Mouse (Mus musculus) embryonic stem cell, embryonic (primary cell): ENCODE data around the gene Arf3.

Source experiments
- CTCF ChIA-PET, 4 experiments: fragments of 300-600 bp in 2 of 4; fragments of 350-600 bp in 2 of 4; sonication (Branson Sonifier 250); formaldehyde crosslinking; loops; one replicate each; lab custom pipeline; 2022; ENCODE audit warnings: inconsistent platforms in 2 of 4; lab: Charles Lee
- POLR2A ChIA-PET, 4 experiments: fragments of 300-600 bp in 2 of 4; fragments of 350-600 bp in 2 of 4; sonication (Branson Sonifier 250); formaldehyde crosslinking; loops; one replicate each; lab custom pipeline; 2022; ENCODE audit warnings: antibody characterized with exemption in 4 of 4, inconsistent platforms in 1 of 4; lab: Charles Lee

Gene Arf3

DNA sequence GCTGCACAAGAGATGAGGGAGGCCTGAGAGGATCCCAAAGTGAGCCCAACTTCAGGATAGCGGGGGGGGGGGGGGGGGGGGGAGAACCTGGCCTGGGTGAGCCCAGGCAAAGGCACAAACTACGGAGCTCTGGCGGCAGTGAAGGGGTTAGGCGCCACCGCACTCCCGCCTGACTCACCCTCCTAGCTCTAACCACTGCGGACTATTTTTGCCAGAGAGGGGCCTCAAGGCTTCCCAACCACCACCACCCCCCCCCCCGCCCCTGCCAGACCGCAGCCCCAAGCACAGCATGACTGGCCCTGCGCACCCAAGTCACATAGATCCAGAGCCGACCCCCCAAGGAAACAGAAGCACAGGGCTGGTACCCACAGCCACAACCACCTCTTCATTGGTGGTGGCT lies 15.8 kb upstream of the Arf3 start:
- ChIA-PET CTCF (interaction anchor here in 3 of 4 experiments (0.6 to 4.1 kb wide), 9 partner anchors 10 to 88 kb away, joined by 3 to 26 read pairs (median 5); partner anchors contain the start of gene Wnt1 (in 1 of the 3)), POLR2A (interaction anchor here (0.6 to 5.1 kb wide), 13 partner anchors 13 to 239 kb away, joined by 3 to 36 read pairs (median 3); partner anchors contain the start of genes Arf3 (in 2 of the 4) and Wnt1 (in 1 of the 4))

DNA sequence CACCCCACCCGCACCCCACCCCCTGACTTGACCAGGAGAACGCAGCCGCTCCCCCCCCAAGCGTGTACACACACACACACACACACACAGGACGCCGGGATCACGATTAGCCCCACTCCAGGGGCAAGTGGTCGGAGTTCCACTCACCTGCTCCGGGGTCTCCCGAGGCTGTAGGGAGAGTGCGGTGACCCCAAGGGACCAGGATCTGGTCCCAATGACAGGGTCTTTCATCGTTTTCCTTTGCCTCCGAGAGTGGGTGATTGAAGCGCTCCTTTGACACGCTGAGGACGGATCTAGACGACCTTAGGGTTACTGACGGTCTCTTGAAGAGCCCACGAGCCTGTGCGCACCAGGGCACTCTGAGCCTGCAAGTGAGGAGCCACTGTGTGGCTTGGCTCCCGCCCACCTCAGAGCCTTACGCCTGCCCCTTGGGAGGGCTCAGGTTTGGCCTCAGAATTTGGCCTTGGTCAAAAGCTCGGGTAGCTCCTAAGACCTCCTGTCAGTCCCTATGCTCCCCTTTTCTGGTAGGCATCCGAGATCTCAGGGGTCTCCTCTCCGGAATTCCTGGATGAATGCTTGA lies 15.3 kb upstream of the Arf3 start:
- CTCF ChIA-PET, result interaction anchor here in 3 of 4 experiments (0.6 to 4.1 kb wide), 8 partner anchors 12 to 79 kb away, joined by 3 to 26 read pairs (median 5); partner anchors contain the start of gene Wnt1 (in 1 of the 3)
- POLR2A ChIA-PET, result interaction anchor here (0.7 to 5.1 kb wide), 11 partner anchors 8 to 214 kb away, joined by 3 to 36 read pairs (median 3); partner anchors contain the start of genes Arf3 (in 2 of the 4) and Wnt1 (in 1 of the 4)

DNA sequence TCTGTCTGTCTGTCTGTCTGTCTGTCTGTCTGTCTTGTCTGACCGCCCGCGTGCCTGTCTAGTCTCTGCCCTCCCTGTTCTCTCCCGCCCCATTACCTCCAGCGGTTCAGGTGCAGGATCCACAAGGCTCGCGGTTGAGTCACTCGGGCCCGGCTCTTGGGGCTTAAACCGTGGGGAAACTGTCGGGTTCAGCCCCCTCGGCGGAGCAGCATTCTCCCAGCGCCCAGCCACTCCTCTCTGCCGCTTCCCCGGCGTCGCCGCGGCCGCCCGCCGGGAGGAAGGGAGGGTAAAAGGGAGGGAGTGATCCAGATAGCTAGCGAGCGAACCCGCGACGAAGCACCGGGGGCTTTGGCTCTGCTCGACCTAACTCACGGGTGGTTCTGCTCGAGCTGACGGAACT lies 14.7 kb upstream of the Arf3 start, which contains the start of gene Wnt10b:
Gene Wnt10b, minus strand, starts transcription at position 389 of the 400 bp plus-strand sequence.
- ChIA-PET CTCF (interaction anchor here in 2 of 4 experiments (0.9 to 4.1 kb wide), 4 partner anchors 13 to 22 kb away, joined by 3 to 21 read pairs (median 5); no protein-coding TSS in a partner anchor), POLR2A (interaction anchor here in 3 of 4 experiments (0.6 to 5.1 kb wide), 6 partner anchors 9 to 49 kb away, joined by 3 to 36 read pairs (median 4); partner anchors contain the start of gene Wnt1 (in 1 of the 3))

DNA sequence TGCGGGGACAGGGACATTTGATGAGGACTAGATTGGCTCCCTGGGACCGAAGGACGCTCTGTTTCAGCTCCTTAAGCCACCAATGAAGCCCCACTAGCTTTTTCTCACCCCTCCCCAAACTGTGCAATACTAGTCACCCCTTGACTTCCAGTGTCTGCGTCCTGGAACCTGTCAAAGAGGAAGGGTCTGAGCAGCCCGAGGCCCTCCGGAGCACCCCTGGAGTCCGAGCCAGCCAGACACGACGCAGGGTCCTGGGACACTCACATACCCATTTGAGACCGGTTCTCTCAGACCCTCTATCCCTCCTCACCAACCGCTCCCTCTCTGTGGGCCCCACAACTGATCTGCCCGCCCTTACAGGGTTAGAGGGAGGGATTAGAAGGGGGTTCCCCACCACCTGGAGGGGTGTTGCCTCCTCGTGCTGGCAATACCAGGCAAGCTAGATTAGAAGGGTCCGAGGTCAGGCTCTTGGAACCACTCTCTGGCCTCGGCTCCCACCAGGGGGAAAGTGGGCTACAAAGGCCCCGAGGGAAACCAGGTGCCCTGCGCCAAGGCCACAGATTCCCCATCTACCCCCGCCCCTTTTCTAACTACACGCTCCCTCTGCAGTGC lies 14.1 kb upstream of the Arf3 start:
- ChIA-PET CTCF (interaction anchor here (0.6 to 2.7 kb wide), 9 partner anchors 13 to 175 kb away, joined by 3 to 7 read pairs (median 5); partner anchors contain the start of gene Arf3 (in 1 of the 4)), POLR2A (interaction anchor here (0.6 to 6.2 kb wide), 8 partner anchors 10 to 54 kb away, joined by 3 to 46 read pairs (median 4); partner anchors contain the start of genes Arf3 (in 3 of the 4), Prkag1 (in 1 of the 4) and Wnt1 (in 1 of the 4))

DNA sequence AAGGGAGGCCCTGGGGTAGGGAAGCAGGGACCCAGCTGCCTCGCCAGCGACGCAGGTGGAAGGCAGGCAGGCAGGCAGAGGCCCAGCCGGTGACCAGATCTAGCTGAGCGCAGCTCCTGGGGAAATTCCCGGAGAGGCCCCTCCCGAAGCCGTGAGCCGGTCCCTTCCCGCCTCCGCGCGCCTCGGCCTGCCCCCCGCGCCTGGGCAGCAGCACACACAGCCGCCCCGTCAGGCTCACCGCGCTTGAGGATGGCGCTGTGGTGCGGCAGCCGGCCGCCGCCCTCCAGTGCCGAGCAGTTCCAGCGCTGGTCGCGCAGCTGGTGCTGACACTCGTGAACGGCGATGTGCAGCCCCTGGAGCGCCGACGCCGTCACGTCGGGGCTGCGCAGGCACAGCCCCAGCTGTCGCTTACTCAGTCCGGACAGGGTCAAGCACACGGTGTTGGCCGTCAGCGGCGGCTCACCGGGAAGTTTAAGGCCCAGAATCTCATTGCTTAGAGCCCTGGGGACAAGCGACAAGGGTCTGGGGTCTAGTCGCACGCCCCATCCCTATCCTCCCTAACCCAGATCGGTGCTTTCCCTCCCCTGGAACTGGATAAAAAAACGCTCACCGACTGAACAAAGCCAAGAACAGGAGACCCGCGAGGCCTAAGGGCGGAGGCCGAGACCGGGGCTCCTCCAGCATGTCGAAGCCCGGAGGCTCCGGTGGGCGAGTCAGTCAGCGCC lies 13.4 kb upstream of the Arf3 start:
- CTCF ChIA-PET, result interaction anchor here (0.6 to 1.3 kb wide), 9 partner anchors 9 to 175 kb away, joined by 3 to 7 read pairs (median 5); partner anchors contain the start of gene Arf3 (in 1 of the 4)
- POLR2A ChIA-PET, result interaction anchor here in 3 of 4 experiments (0.5 to 6.2 kb wide), 13 partner anchors 13 to 254 kb away, joined by 3 to 46 read pairs (median 4); partner anchors contain the start of genes Arf3 (in 3 of the 3), Prkag1 (in 1 of the 3), Rnd1 (in 1 of the 3) and Wnt1 (in 1 of the 3)

DNA sequence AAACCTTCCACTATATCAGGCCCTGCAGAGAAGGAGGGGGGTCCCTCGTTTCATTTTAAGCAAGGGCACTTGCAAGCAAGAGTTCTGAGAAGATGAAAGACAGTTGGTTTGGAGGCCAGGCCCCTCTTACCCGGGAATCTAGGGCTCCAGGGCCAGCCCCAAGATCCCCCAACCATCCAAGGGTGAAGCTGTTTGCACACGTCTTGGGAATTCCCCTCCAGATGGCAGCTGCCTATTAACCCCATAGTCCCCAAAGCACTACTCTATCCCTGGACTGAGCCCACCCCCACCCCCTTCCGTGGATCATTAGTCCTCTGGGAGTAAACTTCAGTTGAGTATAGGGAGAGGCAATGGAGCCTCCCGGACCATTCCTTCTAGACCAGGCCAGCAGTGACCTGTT lies 12.5 kb upstream of the Arf3 start:
- ChIA-PET POLR2A (interaction anchor here in 2 of 4 experiments (0.5 to 6.2 kb wide), 9 partner anchors 12 to 254 kb away, joined by 3 to 46 read pairs (median 4); partner anchors contain the start of genes Arf3 (in 2 of the 2), Rnd1 (in 1 of the 2) and Wnt1 (in 1 of the 2)), CTCF (interaction anchor here in 3 of 4 experiments (0.6 to 1.3 kb wide), 5 partner anchors 8 to 32 kb away, joined by 3 to 5 read pairs (median 3); no protein-coding TSS in a partner anchor)

DNA sequence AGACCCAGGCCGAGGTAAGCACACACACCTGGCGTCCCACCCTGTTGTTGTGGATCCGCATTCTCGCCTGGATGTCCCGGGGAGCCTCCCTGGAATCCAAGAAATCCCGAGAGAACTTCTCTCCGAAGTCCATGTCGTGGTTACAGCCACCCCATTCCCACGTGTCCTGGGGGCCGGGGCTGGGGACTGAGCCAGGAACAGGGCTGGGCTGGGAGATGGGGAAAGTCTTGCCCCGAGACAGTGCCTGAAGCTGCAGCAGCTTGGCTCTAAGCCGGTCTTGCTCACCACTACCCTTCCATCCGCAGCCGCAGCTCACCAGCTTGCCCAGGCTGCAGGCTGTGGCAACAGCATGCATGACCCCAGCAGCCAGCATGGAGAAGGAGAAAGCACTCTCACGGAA lies 11.1 kb upstream of the Arf3 start:
- POLR2A ChIA-PET, result interaction anchor here in 3 of 4 experiments (0.6 to 6.2 kb wide), 14 partner anchors 11 to 256 kb away, joined by 3 to 46 read pairs (median 4); partner anchors contain the start of genes Arf3 (in 3 of the 3), Rnd1 (in 1 of the 3), Tuba1c (in 1 of the 3) and Wnt1 (in 1 of the 3)

DNA sequence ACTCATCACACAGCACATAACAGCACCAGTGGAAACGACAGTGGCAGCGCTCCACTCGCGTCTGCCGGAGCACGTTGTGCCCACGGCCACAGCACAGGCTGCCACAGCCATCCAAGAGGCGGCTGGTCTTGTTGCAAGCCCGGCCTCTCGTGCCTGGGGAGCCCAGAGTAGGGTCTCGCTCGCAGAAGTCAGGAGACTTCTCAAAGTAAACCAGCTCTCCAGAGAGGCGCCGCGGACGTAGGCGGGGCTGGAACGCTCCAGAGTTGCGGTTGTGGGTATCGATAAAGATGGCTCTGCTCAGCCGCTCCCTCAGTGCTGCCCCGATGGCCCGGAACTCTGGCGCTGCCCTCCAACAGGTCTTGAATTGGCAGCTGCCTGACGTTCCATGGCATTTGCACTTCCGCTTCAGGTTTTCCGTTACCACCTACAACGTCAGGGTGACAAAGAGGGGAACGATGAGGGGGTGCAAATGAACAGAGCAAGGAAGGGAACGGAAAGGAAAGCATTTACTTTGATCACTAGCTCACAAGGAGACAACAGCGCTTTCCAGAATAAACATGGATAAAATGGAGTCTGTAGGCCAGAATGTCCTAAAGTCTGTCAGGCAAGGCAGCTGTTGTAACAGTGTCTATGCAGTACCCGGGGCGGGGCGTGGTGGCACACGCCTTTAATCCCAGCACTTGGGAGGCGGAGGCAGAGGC lies 9.6 kb upstream of the Arf3 start:
- ChIA-PET CTCF (interaction anchor here in 3 of 4 experiments (0.5 to 1.5 kb wide), 10 partner anchors 10 to 584 kb away, joined by 3 to 5 read pairs (median 3); partner anchors contain the start of genes Arf3 (in 1 of the 3) and Wnt1 (in 1 of the 3)), POLR2A (interaction anchor here in 3 of 4 experiments (0.6 to 6.2 kb wide), 26 partner anchors 8 to 257 kb away, joined by 3 to 46 read pairs (median 4); partner anchors contain the start of genes Arf3 (in 3 of the 3), Fkbp11 (in 1 of the 3), Kansl2 (in 1 of the 3) and Rnd1 (in 1 of the 3))

More for the DNA sequence above, 11.1 kb upstream of the Arf3 start:
- CTCF ChIA-PET, result interaction anchor here in 2 of 4 experiments (1.1 to 1.4 kb wide), 3 partner anchors 10 to 320 kb away, joined by 3 to 6 read pairs (median 4); no protein-coding TSS in a partner anchor

DNA sequence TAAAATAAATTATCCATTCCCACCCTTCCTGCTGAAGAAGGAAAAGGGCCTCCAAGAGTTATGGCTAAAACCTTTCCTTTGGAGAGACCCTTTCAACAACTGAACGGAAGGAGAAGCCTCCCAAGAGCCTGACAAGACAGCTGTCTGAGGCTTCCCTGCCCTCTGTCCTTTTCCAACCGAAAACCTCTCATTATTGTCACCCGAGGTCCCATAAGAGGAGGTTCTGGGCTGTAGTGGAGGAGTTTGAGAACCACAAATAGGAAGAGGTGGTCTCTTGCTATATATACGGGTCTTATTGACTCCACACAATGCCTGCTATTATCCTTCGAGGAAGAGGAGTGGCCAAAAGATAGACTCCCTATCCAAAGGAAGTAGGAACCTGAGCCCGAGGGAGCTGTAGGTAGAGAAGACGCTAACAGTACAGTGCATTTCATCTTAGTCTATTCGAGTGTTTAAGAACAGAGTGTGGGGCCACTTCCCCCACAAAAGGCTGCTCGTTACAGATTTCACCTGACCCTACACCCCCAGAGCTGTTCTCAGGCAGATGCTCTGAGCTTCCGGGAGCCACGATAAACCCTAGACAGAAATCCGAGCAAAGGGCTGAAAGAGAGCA lies 8.9 kb upstream of the Arf3 start:
- POLR2A ChIA-PET, result interaction anchor here in 3 of 4 experiments (0.6 to 6.2 kb wide), 22 partner anchors 8 to 258 kb away, joined by 3 to 46 read pairs (median 4); partner anchors contain the start of genes Arf3 (in 3 of the 3), Fkbp11 (in 1 of the 3), Kansl2 (in 1 of the 3) and Tuba1c (in 1 of the 3)

DNA sequence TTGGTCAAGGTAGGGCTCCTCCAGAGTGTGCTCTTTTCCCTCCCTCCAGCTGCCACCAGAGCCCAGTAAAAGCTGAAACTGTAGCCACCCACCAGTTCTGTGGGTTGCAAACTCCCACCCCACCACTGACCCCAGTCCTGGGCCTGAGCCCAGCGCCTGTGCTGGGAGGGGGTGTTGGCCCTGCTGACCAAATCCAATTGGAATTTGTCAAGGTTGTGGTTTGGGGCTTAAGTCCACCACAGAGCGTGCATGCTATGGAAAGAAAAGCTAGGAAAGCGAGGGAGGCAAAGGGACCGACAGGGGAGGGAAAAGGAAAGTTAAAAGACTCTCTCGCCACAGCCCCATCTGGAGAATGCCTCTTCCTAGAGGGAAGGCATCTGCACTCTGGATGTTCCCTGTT lies 5.2 kb upstream of the Arf3 start:
- POLR2A ChIA-PET, result interaction anchor here in 1 of 4 experiments (0.5 to 1.1 kb wide), 2 partner anchors 14 to 106 kb away, joined by 3 read pairs; partner anchors contain the start of gene Ddx23
- CTCF ChIA-PET, result interaction anchor here in 2 of 4 experiments (0.5 to 0.6 kb wide), 3 partner anchors 11 to 1912 kb away, joined by 3 to 11 read pairs (median 5); no protein-coding TSS in a partner anchor

More for the DNA sequence above, 8.9 kb upstream of the Arf3 start:
- CTCF ChIA-PET, result interaction anchor here in 3 of 4 experiments (0.7 to 1.5 kb wide), 10 partner anchors 9 to 584 kb away, joined by 3 to 4 read pairs (median 3); partner anchors contain the start of genes Arf3 (in 1 of the 3) and Wnt1 (in 1 of the 3)

DNA sequence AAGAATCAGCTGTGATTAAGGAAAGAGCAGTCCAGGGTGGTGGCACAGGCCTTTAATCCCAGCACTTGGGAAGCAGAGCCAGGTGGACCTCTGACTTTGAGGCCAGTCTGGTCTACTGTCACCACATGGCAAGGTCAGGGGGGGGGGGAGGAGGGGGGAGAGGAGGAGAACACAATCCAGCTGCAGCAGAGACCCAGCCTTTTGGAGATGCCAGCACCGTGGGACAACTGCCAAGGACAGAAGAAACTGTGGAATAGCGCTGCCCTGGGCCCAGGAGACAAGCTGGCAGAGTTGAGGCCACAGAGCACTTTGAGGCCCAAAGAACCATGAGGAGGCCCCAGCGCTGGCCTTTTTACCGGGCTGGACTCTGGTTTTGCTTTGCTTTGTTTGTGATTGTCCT lies 2.9 kb upstream of the Arf3 start:
- ChIA-PET CTCF (interaction anchor here in 3 of 4 experiments (0.5 to 1.0 kb wide), 7 partner anchors 9 to 1572 kb away, joined by 3 to 5 read pairs (median 3); partner anchors contain the start of genes Ccdc65 (in 1 of the 3) and Prkag1 (in 1 of the 3)), POLR2A (interaction anchor here in 3 of 4 experiments (0.5 to 0.7 kb wide), 4 partner anchors 21 to 724 kb away, joined by 3 to 6 read pairs (median 3); partner anchors contain the start of gene Rnd1 (in 1 of the 3))

DNA sequence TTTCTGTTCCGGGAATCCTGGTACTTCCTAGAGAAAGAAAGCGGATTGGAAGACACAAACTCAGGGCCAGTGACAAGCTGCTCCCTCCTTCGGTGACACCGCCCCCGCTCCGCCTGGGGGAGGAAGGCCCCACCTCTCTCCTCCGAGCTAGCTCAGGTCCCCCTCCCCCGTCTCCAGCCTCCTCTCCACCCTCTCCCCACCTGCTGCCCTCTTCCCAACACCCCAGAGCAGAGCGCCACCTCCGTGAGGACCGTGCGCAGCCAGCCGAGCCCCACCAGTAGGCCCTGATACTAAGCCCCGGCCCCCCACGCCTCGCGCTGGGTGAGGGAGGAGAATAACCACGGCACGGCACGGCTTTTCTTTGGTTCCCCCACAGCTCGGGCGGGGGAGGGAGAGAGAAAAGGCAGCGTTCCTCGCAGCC lies 803 bp downstream of the Arf3 start:
- POLR2A ChIA-PET, result interaction anchor here in 3 of 4 experiments (0.5 to 5.4 kb wide), 68 partner anchors 8 to 989 kb away, joined by 3 to 95 read pairs (median 5); partner anchors contain the start of genes Fkbp11 (in 3 of the 3), Rnd1 (in 3 of the 3), Ddx23 (in 2 of the 3) and Adcy6 (in 1 of the 3)
- CTCF ChIA-PET, result interaction anchor here (0.5 to 2.4 kb wide), 27 partner anchors 8 to 1043 kb away, joined by 3 to 13 read pairs (median 4); partner anchors contain the start of genes Fkbp11 (in 1 of the 4), Gm49450 (in 1 of the 4), Prkag1 (in 1 of the 4) and Tuba1a (in 1 of the 4)

DNA sequence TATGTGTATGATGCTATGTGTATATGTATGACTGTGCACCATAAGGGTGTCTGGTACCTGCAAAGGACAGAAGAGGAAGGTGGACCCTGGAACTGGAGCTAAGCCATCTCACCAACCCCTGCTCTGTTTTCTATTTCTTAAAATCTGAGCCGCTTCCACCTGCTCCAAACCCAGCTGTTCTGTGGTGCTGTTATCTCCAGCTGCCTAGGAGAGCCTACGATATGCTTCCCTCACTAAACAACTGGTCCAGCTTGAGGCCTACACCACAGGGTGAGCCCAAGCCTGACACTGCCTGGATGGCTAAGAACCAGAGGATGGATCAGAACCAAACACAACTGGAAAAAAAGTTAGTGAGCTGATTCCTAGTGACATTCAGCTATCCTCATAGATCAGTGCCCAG lies 8.9 kb downstream of the Arf3 start:
- POLR2A ChIA-PET, result interaction anchor here in 3 of 4 experiments (0.6 to 16.1 kb wide), 20 partner anchors 8 to 237 kb away, joined by 3 to 202 read pairs (median 6); partner anchors contain the start of genes Arf3 (in 3 of the 3), Rnd1 (in 2 of the 3) and Fkbp11 (in 1 of the 3)

DNA sequence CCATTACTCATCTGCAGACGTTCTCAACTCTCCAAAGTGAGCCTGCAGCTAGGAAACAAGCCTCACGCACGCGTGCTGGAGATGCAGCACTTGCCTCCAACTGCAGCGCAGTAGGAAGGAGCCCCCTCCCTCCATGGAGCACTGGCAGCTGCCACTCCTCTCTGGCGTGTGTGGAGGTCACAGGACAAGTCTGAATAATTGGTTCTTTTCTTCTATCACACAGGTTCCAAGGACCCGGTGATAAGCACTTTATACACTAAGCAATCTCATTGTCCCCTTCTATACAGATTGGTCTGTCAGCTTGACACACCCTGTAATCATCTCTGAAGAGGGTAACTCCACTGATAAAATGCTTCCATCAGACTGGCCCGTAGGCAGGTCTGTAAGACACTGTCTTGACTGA lies 10.0 kb downstream of the Arf3 start:
- CTCF ChIA-PET, result interaction anchor here in 3 of 4 experiments (0.5 to 1.8 kb wide), 7 partner anchors 10 to 1715 kb away, joined by 3 to 5 read pairs (median 4); no protein-coding TSS in a partner anchor
- POLR2A ChIA-PET, result interaction anchor here (0.6 to 16.1 kb wide), 21 partner anchors 9 to 248 kb away, joined by 3 to 202 read pairs (median 6); partner anchors contain the start of genes Arf3 (in 3 of the 4) and Fkbp11 (in 2 of the 4)

More for the DNA sequence above, 8.9 kb downstream of the Arf3 start:
- CTCF ChIA-PET, result interaction anchor here in 2 of 4 experiments (0.9 to 1.6 kb wide), 7 partner anchors 9 to 137 kb away, joined by 3 to 4 read pairs (median 4); partner anchors contain the start of genes Arf3 (in 2 of the 2) and Prkag1 (in 1 of the 2)
